Mouse (Mus musculus) myocyte (in vitro differentiated cells): ENCODE measurements at regions not wholly inside any gene's neighbourhood (a gene's known extent, or its start where the extent isn't known, plus 50 kb on each side); places are given as distances from the start of the nearest gene placed in this dataset.

Experiments
- H3K27me3 ChIP-seq: one replicate; pipeline ENCODE4 v1.6.1; 2011; ENCODE audit not compliant: control insufficient read depth, insufficient read depth, insufficient read length
- H3K36me3 ChIP-seq: one replicate; pipeline ENCODE4 v1.6.1; 2011; ENCODE audit not compliant: control insufficient read depth, insufficient read depth
- H3K4me2 ChIP-seq: one replicate; pipeline ENCODE4 v1.6.1; 2011; ENCODE audit warnings: low read depth, control low read depth
- H3K4me3 ChIP-seq: one replicate; pipeline ENCODE4 v1.5.1; 2011; ENCODE audit warnings: mild to moderate bottlenecking, control low read depth, moderate library complexity
- H3K79me2 ChIP-seq: one replicate; pipeline ENCODE4 v1.6.1; 2011; ENCODE audit not compliant: control insufficient read depth, insufficient read depth
- H3ac ChIP-seq: one replicate; pipeline ENCODE4 v1.6.1; 2011; ENCODE audit not compliant: control insufficient read depth, insufficient read length
- CEBPB ChIP-seq: IDR thresholded peaks from 2 replicates; pipeline ENCODE4 v1.6.1; 2011; ENCODE audit warnings: mild to moderate bottlenecking, moderate library complexity; ENCODE audit not compliant: poor library complexity, insufficient read depth, severe bottlenecking
- E2F4 ChIP-seq: IDR thresholded peaks from one replicate; pipeline ENCODE4 v1.6.1; 2011; ENCODE audit warnings: mild to moderate bottlenecking, control low read depth, moderate library complexity; ENCODE audit not compliant: insufficient read depth
- MYOD1 ChIP-seq, 3 experiments: IDR thresholded peaks; one replicate each; pipeline ENCODE4 v1.6.1; 2011; ENCODE audit warnings: control low read depth in 2 of 3, low read depth in 2 of 3, mild to moderate bottlenecking in 2 of 3, moderate library complexity in 1 of 3; ENCODE audit not compliant: insufficient read length in 2 of 3, control insufficient read depth in 1 of 3
- MYOG ChIP-seq, 3 experiments: IDR thresholded peaks; one replicate each; pipeline ENCODE4 v1.6.1; 2011; ENCODE audit warnings: control low read depth in 2 of 3, low read depth in 2 of 3, mild to moderate bottlenecking in 2 of 3; ENCODE audit not compliant: insufficient read length in 2 of 3, control insufficient read depth in 1 of 3, insufficient read depth in 1 of 3
- POLR2A ChIP-seq: IDR thresholded peaks from one replicate; pipeline ENCODE4 v1.6.1; 2011; ENCODE audit warnings: low read depth, mild to moderate bottlenecking, control low read depth, moderate library complexity; ENCODE audit not compliant: insufficient read length
- POLR2AphosphoS2 ChIP-seq: IDR thresholded peaks from one replicate; pipeline ENCODE4 v1.6.1; 2011; ENCODE audit warnings: low read depth, control low read depth; ENCODE audit not compliant: insufficient read length
- REST ChIP-seq: IDR thresholded peaks from one replicate; pipeline ENCODE4 v1.6.1; 2011; ENCODE audit warnings: mild to moderate bottlenecking, control low read depth, moderate library complexity; ENCODE audit not compliant: insufficient read depth, insufficient read length
- SRF ChIP-seq: IDR thresholded peaks from one replicate; pipeline ENCODE4 v1.6.1; 2011; ENCODE audit warnings: low read depth; ENCODE audit not compliant: control insufficient read depth, insufficient read length
- TCF3 ChIP-seq: IDR thresholded peaks from one replicate; pipeline ENCODE4 v1.6.1; 2011; ENCODE audit warnings: low read depth, control low read depth; ENCODE audit not compliant: insufficient read length
- USF1 ChIP-seq: IDR thresholded peaks from one replicate; pipeline ENCODE4 v1.6.1; 2011; ENCODE audit warnings: low read depth, mild to moderate bottlenecking, control low read depth, moderate library complexity

- Histone ChIP-seq H3K79me2 (no peaks in the 10 kb centered on the region), H3K27me3 (no peaks in the 10 kb centered on the region), H3K4me2 (no peak overlapping the region), H3K4me3 (no peak overlapping the region), H3ac (no peak overlapping the region), H3K36me3 (no peaks in the 10 kb centered on the region)
- TF ChIP-seq REST (no peak), POLR2AphosphoS2 (no peak)
Measured at GRCm38 (mm10) chr1:76489681-76490492, 943.8 kb downstream of the Slc4a3 start.

DNA sequence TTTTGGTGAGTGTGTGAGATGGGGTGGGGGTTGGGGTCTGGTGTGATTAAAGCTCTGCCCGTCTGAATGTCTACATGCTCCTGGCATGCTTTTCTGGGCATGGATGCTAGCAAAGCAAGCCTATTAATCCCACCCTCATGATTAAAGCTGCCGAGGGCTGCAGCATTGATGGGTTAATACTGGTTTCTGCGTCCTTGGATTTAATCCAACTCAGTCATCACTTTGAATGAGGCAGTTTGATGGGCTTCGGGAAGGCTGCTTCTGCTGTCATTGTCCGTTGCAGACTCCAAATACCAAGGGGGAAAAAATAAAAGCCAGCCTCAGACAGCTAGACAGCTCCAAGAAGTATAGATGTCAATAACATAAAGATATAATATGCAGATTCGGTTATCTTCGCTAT is 944.7 kb downstream of the Slc4a3 start:
- Histone ChIP-seq H3K4me2 (no peak overlapping the region), H3K27me3 (no peaks in the 10 kb centered on the region), H3K79me2 (no peaks in the 10 kb centered on the region), H3K36me3 (no peaks in the 10 kb centered on the region), H3K4me3 (no peak overlapping the region), H3ac (no peak overlapping the region)
- no peak for TF ChIP-seq POLR2A

GRCm38 (mm10) chr1:76491187-76491586 is 945.1 kb downstream of the Slc4a3 start:
- Histone ChIP-seq H3K27me3 (no peaks in the 10 kb centered on the region), H3ac (no peak overlapping the region), H3K4me2 (no peak overlapping the region), H3K79me2 (no peaks in the 10 kb centered on the region), H3K36me3 (no peaks in the 10 kb centered on the region), H3K4me3 (no peak overlapping the region)
- TF ChIP-seq TCF3 (no peak), MYOD1 (IDR thresholded peaks at IDR 0.05; ENCODE audit: control insufficient read depth in 1 of 3, insufficient read length in 2 of 3, low read depth in 2 of 3) (no peak), SRF (no peak), CEBPB (no peak), USF1 (no peak), MYOG (IDR thresholded peaks at IDR 0.05; ENCODE audit: control insufficient read depth in 1 of 3, insufficient read depth in 1 of 3, insufficient read length in 2 of 3, low read depth in 2 of 3) (no peak), REST (no peak)

DNA sequence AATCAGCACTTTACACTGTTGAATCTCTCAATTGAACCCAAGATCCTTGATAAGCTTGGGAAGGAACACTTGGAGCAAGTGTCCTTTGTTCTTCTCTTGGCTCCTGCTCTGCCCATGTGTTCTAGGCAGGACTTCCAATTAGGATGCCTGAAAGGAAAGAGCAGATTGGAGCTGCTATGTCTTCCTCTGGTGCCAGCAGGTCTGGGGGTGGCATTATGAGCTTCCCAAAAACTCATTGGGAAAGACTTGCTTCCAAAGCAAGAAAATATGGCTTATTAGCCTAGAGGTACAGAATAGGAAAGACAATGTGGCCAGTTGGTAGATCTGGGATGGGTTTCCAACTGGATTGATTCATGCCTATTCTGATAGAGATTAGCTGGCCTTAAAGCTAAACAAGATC is 959.1 kb downstream of the Slc4a3 start:
- no peak overlapping the region for H3K4me3 ChIP-seq
- H3ac ChIP-seq: no peak overlapping the region
- H3K27me3 ChIP-seq: no peaks in the 10 kb centered on the region
- no peaks in the 10 kb centered on the region for H3K79me2 ChIP-seq
- no peaks in the 10 kb centered on the region for H3K36me3 ChIP-seq
- TF ChIP-seq MYOG (IDR thresholded peaks at IDR 0.05; ENCODE audit: control insufficient read depth in 1 of 3, insufficient read depth in 1 of 3, insufficient read length in 2 of 3, low read depth in 2 of 3) (no peak), TCF3 (no peak), E2F4 (no peak)
- no peak overlapping the region for H3K4me2 ChIP-seq

- H3K4me2 ChIP-seq: no peak overlapping the region
- H3ac ChIP-seq: no peak overlapping the region
- TF ChIP-seq MYOD1 (IDR thresholded peaks at IDR 0.05; ENCODE audit: control insufficient read depth in 1 of 3, insufficient read length in 2 of 3, low read depth in 2 of 3) (no peak), REST (no peak), USF1 (no peak)
- H3K36me3 ChIP-seq: no peaks in the 10 kb centered on the region
- H3K27me3 ChIP-seq: no peaks in the 10 kb centered on the region
- H3K4me3 ChIP-seq: no peak overlapping the region
- no peaks in the 10 kb centered on the region for H3K79me2 ChIP-seq
Measured at GRCm38 (mm10) chr1:76508821-76509220, 962.8 kb downstream of the Slc4a3 start.

DNA sequence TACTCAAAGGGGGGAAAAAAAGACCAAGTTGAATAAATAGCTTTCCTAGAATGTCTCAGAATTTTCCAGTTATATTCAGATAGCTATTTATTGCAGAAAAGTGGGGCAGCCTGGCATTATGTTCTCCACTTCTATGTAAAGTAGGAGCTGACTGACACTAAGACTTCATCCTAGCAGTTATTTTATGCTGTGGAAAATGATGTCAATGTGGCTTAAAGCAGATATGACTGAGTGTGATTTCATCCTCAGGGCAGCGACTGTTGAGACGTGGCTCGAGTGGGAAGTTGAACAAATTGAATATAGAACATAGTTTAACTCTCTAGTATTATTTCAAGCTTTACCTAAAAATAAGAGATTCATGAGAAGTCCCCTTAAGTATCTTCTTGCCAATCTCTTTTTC is 963.4 kb downstream of the Slc4a3 start:
- H3K4me3 ChIP-seq: no peak overlapping the region
- H3ac ChIP-seq: no peak overlapping the region
- H3K79me2 ChIP-seq: no peaks in the 10 kb centered on the region
- H3K4me2 ChIP-seq: no peak overlapping the region
- H3K36me3 ChIP-seq: no peaks in the 10 kb centered on the region
- H3K27me3 ChIP-seq: no peaks in the 10 kb centered on the region
- TF ChIP-seq POLR2A (no peak), SRF (no peak), USF1 (no peak), MYOD1 (IDR thresholded peaks at IDR 0.05; ENCODE audit: control insufficient read depth in 1 of 3, insufficient read length in 2 of 3, low read depth in 2 of 3) (no peak)
